Mouse (Mus musculus) neutrophil, adult 5-6 weeks (primary cell): ENCODE results near the gene Sft2d2. TPM values are rescaled to one million over a fixed set of nuclear protein-coding genes. Genes with fewer than 3 reads are reported as not detected.
A peak's percentile ranks its signal among the peaks of the same experiment; 100 is the strongest.

ENCODE experiments used
- ATAC-seq: fragments of 151-379, 151-347 bp; 2 replicates; pipeline ENCODE4 v1.8.0; 2017; ENCODE audit warnings: mild to moderate bottlenecking, moderate TSS enrichment; ENCODE audit not compliant: insufficient number of reproducible peaks, poor library complexity, low FRiP score, severe bottlenecking; ENCODE audit errors: extremely low read depth
- total RNA-seq: library from RNA; stranded (forward); fragments of 200-1000 nt; gene quantifications from 2 replicates; pipeline ENCODE4 v1.2.3, GENCODE M21; 2017

Sft2d2 gene
- total RNA-seq, 1 experiment from 2014 or later, result 104 TPM

DNA sequence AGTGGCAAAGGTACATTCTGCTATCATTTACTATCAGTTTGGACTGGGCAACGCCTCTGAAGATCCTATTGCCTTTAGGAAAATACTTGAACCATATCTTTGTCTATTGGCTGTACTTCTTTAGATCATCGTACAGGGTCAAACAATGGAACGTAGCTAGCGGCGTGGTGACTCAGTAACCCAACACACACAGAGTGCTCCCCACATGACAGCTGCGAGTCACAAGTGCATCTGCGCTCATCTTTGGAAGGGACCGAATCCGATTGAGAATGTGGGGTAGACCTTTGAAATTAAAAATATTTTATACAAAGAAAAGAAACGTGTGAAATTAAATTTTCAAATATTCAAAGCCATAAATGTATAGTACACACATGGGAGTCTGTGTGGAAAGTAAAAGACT lies 35.4 kb downstream of the Sft2d2 start:
- no peak for ATAC-seq

DNA sequence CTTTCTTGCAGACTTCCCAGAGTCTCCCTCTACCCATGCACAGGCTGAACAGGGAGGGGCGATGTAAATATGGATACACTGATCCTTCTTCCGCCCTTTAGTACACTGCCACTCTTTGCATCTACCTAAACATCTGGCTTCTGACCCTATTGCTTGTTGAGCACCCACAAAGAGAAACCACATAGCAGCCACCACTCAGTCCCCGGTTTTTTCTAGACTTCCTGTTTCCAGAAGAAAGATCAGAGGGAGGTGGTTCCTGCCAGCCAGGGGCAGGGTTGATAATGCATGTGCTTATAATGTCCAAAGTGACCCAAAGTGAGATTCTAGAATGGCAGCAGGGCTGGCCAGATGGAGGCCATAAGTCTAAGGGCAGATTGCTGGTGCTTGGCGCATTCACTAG lies 40.1 kb downstream of the Sft2d2 start:
- ATAC-seq, result no peak

DNA sequence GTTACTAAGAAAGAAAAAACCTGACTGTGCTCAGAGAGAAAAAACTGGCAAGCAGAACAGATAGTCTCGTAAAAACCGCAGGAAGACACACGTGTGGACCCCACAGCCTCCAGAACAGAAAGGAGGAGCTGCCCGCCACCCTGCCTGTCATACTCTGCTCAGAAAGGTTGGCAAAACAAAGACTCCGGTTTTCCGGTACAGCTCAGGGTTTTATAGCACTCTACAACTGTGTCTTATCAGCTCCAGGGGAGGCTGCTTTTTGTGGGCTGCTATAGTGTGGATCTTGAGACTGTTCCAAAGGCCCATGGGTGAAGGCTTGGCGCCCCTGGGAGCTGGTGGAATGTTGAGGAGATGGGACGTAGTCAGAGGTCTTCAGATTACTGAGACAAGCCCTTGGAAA lies 43.0 kb downstream of the Sft2d2 start:
- ATAC-seq, result no peak

DNA sequence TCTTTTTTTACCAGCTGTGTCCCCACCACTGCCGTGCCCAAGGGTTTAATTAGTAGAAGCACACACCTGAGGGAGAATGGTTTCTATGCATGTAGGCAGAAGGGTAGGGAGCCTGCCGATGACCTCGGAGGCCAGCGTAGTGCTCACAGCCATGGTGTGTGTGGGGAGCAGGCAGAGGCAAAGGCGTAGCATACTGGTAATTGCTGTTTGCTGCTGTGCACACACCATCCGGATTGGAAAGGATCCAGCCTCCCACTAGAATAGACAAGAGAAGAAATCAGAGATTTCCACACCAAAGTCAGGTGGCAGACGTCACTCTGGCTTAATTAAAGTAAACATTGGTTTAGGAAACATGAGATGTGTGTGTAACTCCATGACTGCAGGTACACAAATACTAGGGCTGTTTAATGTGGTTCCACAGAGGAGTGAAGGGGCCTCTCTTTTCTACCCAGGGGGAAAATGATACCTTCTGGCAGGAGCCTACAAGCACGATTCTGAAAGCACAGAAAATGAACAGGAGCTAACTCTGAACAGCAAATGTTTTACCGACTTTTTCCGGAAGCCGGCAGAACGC lies 51.8 kb downstream of the Sft2d2 start:
- ATAC-seq, result no peak

DNA sequence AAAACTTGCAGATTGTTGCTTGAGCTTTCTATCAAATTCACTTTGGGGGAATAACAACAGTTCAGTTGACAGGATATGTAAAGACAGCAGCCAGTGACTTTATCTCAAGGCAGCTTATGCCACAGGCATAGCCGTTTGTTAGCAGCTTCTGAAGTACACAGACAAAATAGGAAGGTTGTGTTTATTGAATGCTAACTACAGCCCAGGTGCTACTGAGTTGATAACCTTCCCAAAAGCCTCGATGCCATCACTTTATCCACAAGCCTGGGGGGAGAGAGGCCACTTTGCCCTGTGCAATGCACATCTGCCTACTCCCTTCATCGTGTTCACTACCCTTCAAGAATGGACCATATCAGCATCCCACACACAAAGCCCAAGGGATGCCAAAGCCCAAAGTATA lies 54.0 kb downstream of the Sft2d2 start:
- ATAC-seq, result no peak

DNA sequence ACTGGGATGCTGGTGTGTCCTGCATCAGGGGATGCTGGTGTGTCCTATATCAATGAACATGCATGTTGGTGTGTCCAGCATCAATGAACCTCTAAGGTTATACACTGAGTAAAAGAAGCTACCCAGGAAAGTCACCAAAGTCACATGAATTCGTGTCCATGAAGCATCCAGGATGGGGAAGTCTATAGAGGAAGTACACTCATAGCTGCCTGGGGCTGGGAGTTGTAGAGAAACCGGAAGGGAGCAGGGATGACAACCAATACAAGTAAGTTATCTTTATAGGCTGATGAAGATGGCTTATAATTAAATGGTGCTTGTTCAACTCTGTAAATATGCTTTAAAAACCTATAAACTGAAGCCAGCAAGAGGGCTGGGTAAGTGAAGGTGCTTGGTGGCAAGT lies 60.4 kb downstream of the Sft2d2 start:
- ATAC-seq, result no peak

DNA sequence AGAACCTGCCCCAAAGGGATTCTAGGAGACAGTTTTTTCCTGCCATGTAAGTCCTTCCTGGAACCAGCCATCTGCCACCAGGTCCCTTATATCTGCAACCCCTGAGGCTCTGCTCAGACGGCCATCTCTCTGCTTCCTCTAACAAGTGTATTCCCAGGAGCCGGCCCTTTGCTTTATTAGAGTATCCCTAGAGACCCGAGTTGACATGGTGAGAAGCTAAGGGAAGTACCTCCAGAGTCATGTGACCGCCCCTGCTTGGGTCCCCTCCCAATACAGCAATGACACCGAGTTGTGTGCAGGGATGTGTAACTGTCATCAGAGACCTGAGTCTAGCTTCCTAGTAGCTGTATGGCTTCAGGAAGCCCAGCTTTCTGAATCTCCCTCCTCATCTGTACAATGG lies 61.0 kb downstream of the Sft2d2 start:
- no peak for ATAC-seq

DNA sequence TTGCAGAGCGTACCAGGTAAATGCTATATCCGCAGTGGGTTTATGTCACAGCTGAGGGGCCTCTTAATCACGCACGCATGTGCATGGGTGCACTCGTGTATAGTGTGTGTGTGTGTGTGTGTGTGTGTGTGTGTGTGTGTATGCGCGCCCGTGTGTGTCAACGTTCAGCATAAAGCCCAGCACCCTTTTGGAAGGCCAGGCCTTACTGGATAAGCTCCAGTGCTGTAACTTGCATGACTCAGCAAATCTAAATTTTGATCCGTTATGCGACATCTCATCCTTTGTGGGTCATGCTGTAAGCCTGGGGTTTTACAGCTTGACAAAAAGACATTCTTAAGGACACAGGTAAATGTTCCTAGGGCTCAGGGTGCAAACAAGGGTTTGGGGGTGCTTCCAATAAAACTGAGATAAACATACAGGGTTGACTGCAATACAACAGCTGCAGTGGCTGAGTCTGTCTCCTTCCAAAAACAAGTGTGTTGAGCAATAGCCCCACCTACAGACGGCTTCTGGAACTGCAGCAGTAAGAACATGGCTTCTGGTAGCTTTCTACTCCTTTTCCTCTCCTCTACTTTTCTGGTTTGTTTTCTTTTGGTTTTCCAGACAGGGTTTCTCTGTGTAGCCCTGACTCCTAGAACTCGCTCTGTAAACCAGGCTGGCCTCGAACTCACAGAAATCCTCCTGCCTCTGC lies 61.9 kb downstream of the Sft2d2 start:
- ATAC-seq, result peak; percentile 83

DNA sequence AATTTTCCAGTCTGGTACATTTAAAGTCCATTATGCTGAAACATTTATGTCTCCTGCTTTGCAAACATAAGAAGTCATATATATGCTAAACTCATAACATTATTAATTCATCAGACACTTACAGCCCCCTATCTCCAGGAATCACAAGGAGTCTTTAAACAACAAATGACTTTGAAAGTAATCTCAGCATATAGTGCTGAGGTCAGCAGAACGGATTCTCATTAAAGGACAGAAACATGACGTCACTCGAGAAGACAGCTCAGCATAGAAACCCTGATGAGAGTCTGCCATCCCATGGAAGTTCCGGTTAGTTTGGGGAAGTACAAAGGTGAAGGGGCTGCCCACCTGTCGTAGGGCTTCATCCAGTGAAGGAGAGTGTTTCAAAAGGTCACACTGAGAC lies 64.7 kb downstream of the Sft2d2 start:
- ATAC-seq, result no peak

Other genes with a start within 250 kb of the Sft2d2 start
- not detected in 2 replicates for gene Tbx19, start 33.7 kb downstream of the Sft2d2 start, total RNA-seq
- gene Tiprl, start 42.6 kb upstream of the Sft2d2 start, total RNA-seq, result 33.9 and 44.5 TPM in 2 replicates
- not detected in 2 replicates for gene Gpr161, start 101.4 kb upstream of the Sft2d2 start, total RNA-seq